Mouse (Mus musculus) intestine, embryonic 14.5 days (tissue): ENCODE results near the gene Gmnn. TPM values are rescaled to one million over a fixed set of nuclear protein-coding genes. Genes with fewer than 3 reads are reported as not detected.

Experiments
- ATAC-seq: fragments of 200-750 bp; cut with Nextera tagmentation; replicated peaks from 2 replicates; pipeline ENCODE4 v1.8.0; 2017; ENCODE audit warnings: low read depth, moderate number of reproducible peaks, moderate TSS enrichment, moderate library complexity; ENCODE audit not compliant: low FRiP score, low TSS enrichment
- DNase-seq: peaks from one replicate; pipeline ENCODE4 v3.0.0-alpha.2; 2018; ENCODE audit warnings: low spot score
- H3K27ac ChIP-seq: fragments of 300-500 bp; sonication (generic); 2 replicates; pipeline ENCODE4 v1.5.1; 2014; ENCODE audit warnings: low read depth, mild to moderate bottlenecking, control low read depth
- H3K27me3 ChIP-seq: fragments of 300-500 bp; sonication (generic); replicated peaks from 2 replicates; pipeline ENCODE4 v1.6.1; 2014; ENCODE audit warnings: low read length, control low read depth; ENCODE audit not compliant: control insufficient read depth, insufficient read depth
- H3K36me3 ChIP-seq: fragments of 300-500 bp; sonication (generic); 2 replicates; pipeline ENCODE4 v1.6.1; 2014; ENCODE audit warnings: low read length, control low read depth; ENCODE audit not compliant: control insufficient read depth, insufficient read depth
- H3K4me1 ChIP-seq: fragments of 300-500 bp; sonication (generic); replicated peaks from 2 replicates; pipeline ENCODE4 v1.6.1; 2014; ENCODE audit warnings: low read length, control low read depth, mixed read lengths; ENCODE audit not compliant: control insufficient read depth, insufficient read depth
- H3K4me2 ChIP-seq: fragments of 300-500 bp; sonication (generic); 2 replicates; pipeline ENCODE4 v1.6.1; 2014; ENCODE audit warnings: low read length
- H3K4me3 ChIP-seq: fragments of 300-500 bp; sonication (generic); 2 replicates; pipeline ENCODE4 v1.5.1; 2014; ENCODE audit warnings: low read depth, low read length, control low read depth, mixed read lengths
- H3K9ac ChIP-seq: fragments of 300-500 bp; sonication (generic); 2 replicates; pipeline ENCODE4 v1.6.1; 2014; ENCODE audit warnings: mild to moderate bottlenecking, low read length
- H3K9me3 ChIP-seq: fragments of 300-500 bp; sonication (generic); 2 replicates; pipeline ENCODE4 v1.6.1; 2016; ENCODE audit warnings: low read length, control low read depth; ENCODE audit not compliant: control insufficient read depth
- WGBS: fragments of 180-500 bp; shearing (Covaris S2); extraction: QIAGEN DNeasy Blood & Tissue Kit; methylation state at CpG from one replicate; pipeline ENCODE4 v1.1.7; 2014; 5-methylcytosine and 5-hydroxymethylcytosine counted together
- polyA plus RNA-seq: library from polyadenylated mRNA; unstranded; fragments of >200 nt; fragmentation: Nextera tagmentation; extraction: Ambion mirVana; gene quantifications from 2 replicates; pipeline ENCODE4 v1.2.1, GENCODE M21; 2014

The Gmnn gene
- polyA plus RNA-seq, 1 experiment from 2014 or later, result 121 TPM

- no peak overlapping the region for H3K4me2 ChIP-seq
- ATAC-seq (no peak), DNase-seq (no peak)
- no peak overlapping the region for H3K4me3 ChIP-seq
- H3K36me3 ChIP-seq, result no peaks in the 10 kb centered on the region
- H3K27me3 ChIP-seq, result no peaks in the 10 kb centered on the region
- no peak overlapping the region for H3K27ac ChIP-seq
- no peaks in the 10 kb centered on the region for H3K9me3 ChIP-seq
- WGBS, result 67% methylated on average over 7 of the region's 7 CpGs
- H3K4me1 ChIP-seq, result 0 out of 2 replicates have a peak, but pooled peaks cover 10% of the 10 kb centered on the region
- no peak overlapping the region for H3K9ac ChIP-seq
Observed at GRCm38 (mm10) chr13:24710968-24711367, 50.8 kb downstream of the Gmnn start.

- H3K9ac ChIP-seq, result no peak overlapping the region
- 0 out of 2 replicates have a peak, but pooled peaks cover 7% of the 10 kb centered on the region for H3K4me1 ChIP-seq
- 72% methylated on average over 12 of the region's 12 CpGs for WGBS
- no peak for DNase-seq
- no peaks in the 10 kb centered on the region for H3K27me3 ChIP-seq
- H3K27ac ChIP-seq, result no peak overlapping the region
- H3K4me2 ChIP-seq, result no peak overlapping the region
- H3K36me3 ChIP-seq, result no peaks in the 10 kb centered on the region
- H3K9me3 ChIP-seq, result no peaks in the 10 kb centered on the region
- no peak overlapping the region for H3K4me3 ChIP-seq
- no peak for ATAC-seq
Observed at GRCm38 (mm10) chr13:24709656-24710396, 51.9 kb downstream of the Gmnn start.

GRCm38 (mm10) chr13:24702128-24702527, 59.6 kb downstream of the Gmnn start:
- no peak overlapping the region for H3K4me2 ChIP-seq
- H3K27ac ChIP-seq, result no peak overlapping the region
- H3K4me1 ChIP-seq, result no peaks in the 10 kb centered on the region
- H3K4me3 ChIP-seq, result no peak overlapping the region
- no peaks in the 10 kb centered on the region for H3K9me3 ChIP-seq
- H3K9ac ChIP-seq, result no peak overlapping the region
- DNase-seq (no peak), ATAC-seq (no peak)
- H3K27me3 ChIP-seq, result no peaks in the 10 kb centered on the region
- WGBS, result 77% methylated on average over 5 of the region's 5 CpGs
- no peaks in the 10 kb centered on the region for H3K36me3 ChIP-seq

Other genes with a start within 250 kb of the Gmnn start
- 1.7 and 2.3 TPM in 2 replicates for gene Ripor2, start 179.7 kb downstream of the Gmnn start, polyA plus RNA-seq
- gene Armh2, start 20.7 kb downstream of the Gmnn start, polyA plus RNA-seq, result not detected in 2 replicates
- 25.6 and 27.0 TPM in 2 replicates for gene BC005537, start 39.7 kb upstream of the Gmnn start, polyA plus RNA-seq
- 103 and 118 TPM in 2 replicates for gene Acot13, start 69.6 kb upstream of the Gmnn start, polyA plus RNA-seq
- gene Tdp2, start 69.8 kb upstream of the Gmnn start, polyA plus RNA-seq, result 58.9 and 61.1 TPM in 2 replicates
- 0.74 and 0.98 TPM in 2 replicates for gene D130043K22Rik, start 83.2 kb upstream of the Gmnn start, polyA plus RNA-seq
- gene Aldh5a1, start 175.7 kb upstream of the Gmnn start, polyA plus RNA-seq, result 10.3 and 11.5 TPM in 2 replicates
- gene Gpld1, start 181.2 kb upstream of the Gmnn start, polyA plus RNA-seq, result 2.5 and 3.0 TPM in 2 replicates